Mouse (Mus musculus) MN1 (cell line): Measurements from ENCODE around the gene Fam43a.

Source experiments
- DNase-seq: peaks from one replicate; pipeline ENCODE4 v3.0.0-alpha.2; 2016; ENCODE audit warnings: low spot score

Gene Fam43a

DNA sequence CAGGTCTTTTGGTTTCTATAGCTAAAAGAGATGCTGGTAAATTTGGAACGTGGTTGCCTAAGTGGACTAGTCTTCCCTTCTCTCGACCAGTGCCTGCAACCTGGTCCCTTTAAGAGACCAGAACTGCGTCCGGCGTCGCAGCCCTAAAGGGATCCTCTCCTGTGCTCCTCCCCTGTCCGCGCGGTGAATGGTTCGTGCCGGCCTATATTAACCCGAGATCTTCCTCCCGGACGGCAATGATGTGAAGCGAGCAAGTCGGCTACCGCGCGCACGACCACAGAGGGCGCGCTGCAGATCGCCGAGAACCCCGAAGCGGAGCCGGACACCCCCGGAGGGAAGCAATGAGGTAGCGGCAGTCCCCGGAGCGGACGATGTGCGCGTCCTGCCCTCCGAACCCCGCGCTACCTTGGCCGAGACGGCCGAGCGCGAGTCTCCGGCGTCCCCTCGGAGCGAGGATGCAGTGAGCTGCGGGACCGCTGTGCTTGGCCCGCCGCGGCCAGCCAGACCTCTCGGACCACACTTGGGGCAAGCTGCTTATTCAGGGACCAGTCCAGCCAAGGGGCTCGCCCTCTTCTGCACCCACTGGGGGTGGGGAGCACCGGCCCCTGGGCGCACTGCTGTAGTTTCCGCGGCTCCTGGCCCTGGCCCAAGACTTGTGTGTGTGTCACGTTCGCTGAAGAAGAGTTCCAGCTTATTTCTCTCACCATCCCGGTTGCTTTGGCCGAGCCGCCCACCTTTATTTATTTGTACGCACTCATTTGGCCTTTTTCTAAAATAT, at the start of gene Fam43a:
Gene Fam43a, plus strand, starts transcription at position 233 of the 778 bp plus-strand sequence.
- peak; percentile 90 for DNase-seq

DNA sequence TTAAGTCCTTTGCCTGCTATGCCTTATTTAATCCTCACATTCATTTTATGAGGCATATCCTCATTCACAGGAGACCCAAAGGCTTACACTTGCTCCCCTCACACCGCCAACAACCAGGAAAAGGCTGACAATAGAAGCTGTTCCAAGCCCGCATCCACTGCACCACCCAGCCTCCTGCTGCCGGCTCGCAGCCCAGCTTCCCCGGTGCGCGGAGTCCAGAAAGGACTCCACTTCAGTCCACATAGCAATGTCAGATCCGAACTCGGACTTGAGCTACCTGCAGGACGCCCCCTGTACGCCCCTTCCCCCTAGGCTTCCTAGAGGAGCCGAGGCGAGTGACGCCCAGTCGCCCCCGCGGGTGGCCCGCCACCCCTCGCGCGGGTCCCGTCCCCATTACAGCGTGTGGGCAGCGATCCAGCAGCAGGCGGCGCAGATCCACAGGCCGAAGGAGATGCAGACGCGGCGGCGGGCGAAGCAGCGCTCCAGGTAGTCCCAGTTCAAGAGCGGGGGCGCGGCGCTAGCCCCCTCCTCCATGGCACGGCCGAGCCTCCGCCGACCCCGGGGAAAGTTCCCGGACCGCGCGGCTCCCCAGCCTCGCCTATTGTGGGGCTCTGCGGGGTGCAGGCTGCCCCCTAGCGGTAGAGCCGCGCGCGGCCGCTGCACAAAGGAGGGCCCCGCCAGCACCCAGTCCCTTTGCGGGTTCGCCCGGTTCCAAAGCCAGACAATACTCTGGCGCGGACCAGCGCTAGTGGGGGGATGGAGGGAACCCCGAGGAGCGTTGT, 49.4 kb upstream of the Fam43a start:
- DNase-seq, result peak; percentile 52

DNA sequence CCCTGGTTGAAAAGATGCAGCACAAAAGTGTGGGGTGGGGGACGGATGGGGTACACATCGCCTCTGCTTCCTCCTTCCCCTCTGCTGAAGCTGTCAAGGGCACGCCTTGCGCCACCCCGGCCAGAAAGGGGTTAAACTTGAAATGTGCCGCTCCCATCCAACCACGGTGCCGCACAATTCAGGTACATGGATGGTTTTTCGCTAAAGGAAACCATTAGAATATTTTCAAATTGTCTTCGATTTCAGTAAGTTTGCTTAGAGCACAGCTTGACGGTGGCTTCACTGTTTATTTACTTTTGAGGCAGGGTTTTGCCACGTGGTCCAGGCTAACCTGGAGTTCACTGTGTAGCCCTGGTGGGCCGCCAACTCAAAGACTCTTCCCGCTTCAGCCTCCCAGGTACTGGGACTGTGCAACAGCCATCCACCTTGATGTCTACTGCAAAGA, 48.8 kb upstream of the Fam43a start, which contains the start of gene Tmem44:
Gene Tmem44, minus strand, starts transcription at position 95 of the 445 bp plus-strand sequence.
- DNase-seq, result no peak

DNA sequence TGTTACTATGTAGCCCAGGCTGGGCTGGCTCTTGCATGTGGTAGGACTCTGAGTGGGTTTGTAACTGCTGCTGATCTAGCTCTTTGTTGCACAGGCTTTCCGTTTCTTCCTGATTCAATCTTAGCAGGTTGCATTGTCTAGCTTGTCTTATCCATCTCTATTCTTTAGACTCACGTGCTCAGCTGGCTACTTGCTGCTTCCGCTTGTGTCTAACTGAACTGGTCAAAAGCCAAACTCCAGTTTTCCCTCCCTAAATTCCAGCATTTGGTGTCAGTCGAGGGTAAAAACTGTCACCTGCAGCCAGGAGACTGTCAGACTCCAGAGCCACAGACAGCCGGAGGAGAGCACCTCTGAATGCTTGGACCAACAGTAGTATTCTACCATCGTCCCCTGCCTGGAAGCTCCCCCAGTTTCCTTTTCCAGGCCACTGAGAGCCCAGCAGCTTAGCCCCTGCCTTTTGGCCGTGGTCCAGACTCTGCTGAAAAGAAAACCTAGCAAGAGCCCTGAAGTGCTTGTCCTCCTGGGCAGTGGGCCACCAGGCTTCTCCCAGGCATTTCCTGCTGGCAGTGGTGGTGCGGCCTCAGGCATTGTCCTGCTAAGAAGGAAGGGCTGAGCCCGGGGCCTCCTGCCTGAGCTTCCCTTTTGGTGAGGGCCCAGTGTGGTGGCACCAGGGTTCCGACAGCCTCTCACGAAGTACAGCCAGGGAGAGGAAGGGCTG, 46.7 kb upstream of the Fam43a start:
- peak; percentile 61 for DNase-seq

DNA sequence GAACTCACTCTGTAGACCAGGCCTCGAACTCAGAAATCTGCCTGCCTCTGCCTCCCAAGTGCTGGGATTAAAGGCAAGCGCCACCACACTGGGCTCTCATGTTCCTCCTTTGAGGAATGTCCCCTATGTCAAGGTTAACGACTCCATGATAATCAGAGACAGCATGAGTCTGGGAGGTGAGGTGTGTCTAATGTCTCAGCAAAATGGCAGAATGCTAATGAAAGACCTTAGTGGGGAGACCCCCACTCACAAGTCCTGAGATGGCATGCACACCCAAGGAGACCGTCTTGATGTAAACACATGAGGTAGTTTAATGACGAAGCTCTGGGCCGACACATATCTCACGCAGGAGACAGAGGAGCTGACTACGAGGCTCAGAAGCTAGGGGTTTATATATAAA, 45.4 kb upstream of the Fam43a start:
- DNase-seq, result no peak

DNA sequence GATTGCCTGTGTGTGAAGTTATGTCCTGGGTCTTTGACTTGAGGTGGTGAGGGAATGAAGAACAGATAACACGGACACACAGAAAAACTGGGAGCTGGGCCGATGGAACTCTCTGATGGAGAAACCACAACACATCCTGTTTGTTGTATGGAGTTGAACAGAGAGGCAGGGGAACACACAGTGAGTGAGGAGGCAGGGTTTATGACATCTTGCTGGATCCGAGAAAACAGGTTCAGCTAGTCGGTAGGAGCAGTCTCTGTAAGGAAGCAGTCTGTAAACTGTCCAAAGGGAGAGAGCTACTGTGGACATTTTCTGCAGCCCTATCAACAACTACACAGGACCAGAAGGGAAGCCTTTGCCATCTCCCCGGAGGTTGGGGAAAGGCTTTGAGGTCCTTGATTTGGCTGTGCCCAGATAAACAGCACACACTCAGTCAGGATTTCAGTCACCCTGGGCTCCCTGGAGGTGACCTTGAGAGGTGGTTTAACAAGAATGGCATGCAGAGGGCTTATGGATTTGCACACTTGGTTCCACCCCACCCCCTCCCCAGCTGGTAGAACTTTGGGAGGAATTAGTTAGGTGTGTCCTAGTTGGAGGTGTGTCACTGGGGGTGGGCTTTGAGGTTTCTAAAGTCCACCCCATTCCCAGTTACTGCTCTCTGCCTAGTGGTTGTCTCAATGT, 40.1 kb upstream of the Fam43a start:
- DNase-seq, result no peak

DNA sequence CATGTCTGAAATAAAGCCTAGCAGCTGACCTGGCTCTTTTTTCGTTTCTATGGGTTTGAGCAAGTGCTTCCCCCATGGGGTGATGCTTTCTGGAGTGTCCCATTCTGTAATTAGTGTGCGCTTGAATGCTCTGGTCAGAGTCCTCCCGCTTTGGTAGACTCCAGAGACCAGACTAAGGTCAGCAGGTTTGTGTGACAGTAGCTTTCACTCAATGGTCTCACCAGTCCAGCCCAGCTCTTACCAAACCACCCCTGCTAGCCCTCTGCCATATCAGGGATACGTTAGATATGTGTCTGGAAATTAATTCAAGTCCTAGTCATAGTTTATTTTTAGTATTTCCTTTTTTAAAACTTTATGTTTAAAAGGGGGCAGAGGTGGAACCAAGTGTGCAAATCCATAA, 38.9 kb upstream of the Fam43a start:
- no peak for DNase-seq

DNA sequence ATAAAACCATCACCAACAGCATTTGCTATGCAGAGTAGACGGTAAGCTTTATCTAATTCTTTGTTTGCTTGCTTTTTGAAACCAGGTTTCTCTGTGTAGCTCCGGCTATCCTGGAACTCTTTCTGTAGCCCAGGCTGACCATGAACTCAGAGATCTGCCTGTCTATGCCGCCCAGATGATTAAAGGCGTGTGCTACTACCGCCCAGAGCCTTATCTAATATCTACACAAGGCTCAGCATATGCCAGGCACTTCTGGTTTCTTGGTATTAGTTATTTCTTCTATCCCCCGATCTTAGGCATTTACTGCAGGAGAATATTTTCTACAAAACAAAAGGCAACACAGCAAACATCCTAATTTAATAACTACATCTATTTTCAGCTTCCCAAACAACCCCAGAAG, 33.9 kb upstream of the Fam43a start:
- DNase-seq, result no peak

DNA sequence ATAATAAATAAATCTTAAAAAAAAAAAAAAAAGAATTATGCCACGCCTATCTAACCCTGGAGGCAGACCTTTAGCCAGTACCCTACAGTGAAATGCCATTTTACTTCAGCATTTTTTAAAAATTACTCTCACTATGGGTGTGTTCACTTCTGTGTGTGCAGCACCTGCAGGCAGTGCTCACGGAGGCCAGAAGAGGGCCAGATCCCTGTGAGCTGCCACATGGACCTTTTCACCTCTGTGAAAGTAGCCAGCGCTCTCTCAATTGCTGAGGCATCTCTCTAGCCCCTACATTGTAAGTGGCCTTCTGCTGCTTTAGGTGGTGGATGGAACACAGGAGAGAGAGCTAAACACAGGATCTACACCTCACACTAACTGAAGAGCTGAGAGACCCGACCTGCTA, 29.4 kb upstream of the Fam43a start:
- no peak for DNase-seq

DNA sequence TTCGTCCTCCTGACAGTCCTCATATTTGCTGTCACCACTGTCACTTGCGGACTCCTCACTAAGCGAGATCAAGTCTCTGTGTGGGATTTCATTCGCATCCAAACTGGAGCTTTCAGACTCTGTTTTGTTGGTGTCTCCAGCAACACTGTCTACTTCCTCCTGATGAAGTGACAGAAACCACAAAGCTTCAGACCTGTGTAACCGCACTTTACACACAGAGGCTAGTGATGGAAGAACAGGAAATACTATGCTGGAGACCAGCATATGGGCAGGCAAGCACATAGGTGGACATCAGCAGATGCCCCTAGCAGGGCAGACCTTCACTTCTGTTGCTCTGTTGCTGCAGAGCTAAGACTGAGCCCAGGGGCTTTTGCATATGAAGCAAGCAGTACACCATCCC, 28.1 kb upstream of the Fam43a start:
- DNase-seq, result no peak

DNA sequence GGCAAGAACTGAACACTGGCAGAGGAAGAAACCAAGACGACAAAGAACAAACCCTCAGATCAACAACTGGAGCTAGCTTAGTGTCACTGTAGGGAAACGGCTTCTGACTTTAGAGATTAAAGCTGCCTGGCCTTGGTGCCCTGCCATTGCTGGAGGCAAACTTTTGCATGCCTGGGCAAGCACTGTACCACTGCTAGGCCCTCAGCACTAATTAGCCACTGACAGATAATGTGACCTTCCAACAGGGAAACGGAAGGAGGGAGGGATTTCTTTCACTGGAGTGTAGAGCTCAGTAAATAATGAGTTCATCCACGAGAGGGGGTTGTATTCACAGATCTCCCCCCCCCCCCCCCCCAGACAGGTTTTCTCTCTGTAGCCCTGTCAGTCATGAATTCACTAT, 27.3 kb upstream of the Fam43a start:
- DNase-seq, result no peak

DNA sequence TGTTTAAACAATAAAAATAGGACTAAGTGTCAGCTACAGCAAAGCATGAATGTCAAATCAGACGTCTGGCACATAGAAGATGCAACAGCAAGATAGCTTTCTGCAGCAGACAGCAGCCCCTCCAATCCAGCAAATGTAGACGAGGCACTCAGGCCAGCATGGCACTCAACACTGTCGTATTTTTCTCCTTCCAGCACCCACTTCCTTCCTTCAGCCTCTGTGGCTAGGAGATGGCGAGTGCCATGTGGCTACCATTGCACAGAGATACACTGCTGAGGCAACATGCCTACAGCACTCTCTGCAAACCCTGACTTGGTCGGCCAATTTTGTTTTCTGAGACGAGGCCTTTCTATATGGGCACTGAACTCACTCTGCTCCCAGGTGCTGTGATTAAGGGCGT, 23.7 kb upstream of the Fam43a start:
- no peak for DNase-seq

DNA sequence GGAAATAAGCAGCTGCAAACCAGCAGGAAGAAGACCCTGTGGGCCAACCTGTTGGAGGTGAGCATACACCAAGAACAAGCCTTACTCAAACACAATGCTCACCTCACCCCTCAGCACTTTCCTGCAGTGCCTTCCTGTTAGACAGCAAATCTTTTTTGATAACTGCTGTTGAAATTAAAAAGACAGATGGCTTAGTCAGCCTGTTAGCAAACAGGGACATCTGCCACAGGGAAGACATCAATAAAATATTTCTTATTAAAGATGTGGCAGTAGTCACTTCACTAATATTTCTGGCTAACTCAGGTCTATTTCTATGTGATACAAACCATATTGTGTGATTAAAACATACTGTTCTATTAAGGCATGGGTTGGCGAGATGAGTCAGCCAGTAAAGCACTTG, 23.1 kb upstream of the Fam43a start:
- no peak for DNase-seq

DNA sequence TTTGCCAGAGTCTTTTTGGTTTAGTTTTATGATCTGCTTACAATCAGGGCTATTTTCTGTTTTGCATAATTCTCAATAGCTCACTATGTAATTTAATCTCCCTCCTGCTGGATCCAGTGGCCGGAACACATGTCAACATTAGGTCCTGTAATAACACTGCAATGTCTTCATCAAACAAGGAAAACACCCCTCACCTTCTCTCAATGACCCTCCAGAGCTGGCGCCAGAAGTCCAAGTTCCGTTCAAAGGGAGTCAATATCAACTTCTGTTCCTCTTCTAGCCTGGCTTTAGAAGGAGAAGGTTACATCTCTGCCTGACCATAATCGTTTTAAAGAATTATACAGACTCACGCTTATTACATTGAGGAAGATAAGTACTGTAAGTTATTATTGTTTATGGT, 18.8 kb upstream of the Fam43a start:
- no peak for DNase-seq

DNA sequence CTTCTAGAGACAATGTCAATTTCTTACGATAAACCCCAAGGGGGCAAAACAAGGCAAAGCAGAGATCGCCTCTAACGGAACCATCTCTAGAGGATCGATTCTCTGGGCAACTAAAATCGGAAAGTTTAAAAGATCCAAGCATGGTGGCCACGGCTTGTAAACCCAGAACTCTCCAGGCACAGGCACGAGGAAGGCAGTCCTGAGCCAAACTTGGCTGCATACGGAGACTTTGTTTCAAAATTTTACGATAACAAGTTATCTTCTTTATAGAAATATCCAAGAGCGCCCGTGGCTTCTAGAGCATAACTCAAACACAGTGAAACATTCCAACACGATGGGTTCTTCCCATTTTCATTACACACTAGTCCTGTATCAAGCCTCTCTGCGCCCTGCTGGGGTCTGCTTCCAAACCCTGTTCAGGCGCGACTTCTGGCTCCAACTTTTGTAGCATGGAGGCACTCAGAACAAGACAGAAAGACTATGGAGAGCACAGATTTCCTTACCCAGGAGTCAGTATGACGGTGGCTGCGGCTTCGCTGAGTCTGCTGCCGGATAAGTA, 12.5 kb upstream of the Fam43a start:
- DNase-seq, result no peak

DNA sequence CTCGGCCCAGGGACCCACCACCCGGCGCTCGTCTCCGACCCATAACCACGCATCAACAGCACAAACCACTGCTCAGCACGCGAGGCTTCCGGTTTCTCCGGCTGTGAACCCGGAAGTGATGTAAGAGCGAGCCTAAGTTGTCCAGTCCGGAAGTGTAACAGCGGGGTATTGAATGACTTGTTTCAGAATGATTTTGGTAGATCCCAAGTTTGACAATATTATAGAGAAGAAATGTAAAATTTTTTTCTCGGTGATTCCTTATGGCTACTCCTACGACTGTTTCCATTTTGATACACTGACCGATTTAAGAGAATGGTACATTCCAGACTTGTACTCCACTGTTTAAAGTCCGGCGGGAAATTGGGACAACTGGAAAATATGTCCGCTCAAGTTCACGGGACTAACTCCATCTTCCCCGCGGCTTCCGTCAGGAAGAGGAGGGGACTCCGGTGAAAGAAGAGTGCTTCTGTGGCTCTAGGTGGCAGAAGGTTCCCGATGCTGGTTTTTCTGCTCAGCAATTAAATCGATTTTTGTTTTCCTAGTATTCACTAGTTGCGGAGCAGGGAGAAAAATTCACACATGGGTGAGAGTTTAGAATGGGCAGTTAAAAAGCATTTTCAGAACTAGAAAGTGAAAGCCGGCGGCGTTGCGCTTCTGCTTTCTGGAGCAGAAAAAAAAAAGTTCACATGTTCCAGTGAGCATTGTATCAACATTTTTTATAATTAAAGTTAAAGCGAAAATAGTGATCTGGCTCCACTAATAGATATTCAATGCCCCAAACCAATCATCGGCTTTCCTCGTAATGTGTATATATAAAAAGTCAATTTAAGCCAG, 11.8 kb upstream of the Fam43a start, which contains the start of gene Lsg1:
Gene Lsg1, minus strand, starts transcription at position 99 of the 834 bp plus-strand sequence.
- DNase-seq, result peak; percentile 93

DNA sequence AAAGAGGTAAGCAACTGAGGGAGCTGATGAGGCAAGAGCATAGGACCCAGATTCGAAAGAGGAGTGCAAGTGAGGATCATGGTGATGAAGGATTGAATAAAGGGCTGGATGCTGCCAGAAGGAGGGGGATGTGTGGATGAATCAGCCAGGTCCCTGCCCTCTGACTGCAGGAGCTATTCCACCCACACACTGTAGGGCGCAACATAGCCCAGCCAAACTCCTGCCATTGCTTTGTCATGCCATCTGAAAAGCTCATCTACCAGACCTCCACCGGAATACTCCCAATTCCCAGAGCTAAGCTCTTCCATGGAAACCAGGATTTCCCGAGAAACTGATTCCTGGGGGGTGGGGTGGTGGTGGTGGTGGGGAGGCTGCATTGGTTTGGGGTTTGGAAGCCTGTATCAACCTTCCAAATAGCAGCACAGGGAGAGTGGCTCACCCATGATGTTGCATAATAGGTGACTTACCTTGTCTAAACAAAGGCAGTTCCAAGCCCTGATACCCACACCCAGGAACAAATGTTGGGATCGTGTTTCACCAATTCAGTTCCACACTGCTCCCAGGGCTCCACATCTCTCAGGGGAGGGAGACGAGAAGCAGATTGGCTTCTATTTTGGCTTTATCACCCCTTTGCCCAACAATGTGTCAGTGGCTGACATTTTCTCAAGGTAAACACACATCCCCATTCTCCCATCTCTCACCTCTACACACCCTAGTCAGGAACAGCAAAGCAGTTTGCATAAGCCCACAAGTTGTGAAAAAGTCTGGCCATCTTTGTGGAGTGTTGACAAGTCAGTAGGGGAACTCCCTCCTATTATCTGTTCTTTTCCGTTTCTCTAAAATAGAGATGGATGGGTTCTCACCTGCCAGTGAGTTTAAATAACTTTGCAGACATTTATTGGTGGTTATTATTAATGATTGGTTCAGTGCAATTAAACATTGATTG, 9.0 kb upstream of the Fam43a start:
- DNase-seq, result peak; percentile 67

DNA sequence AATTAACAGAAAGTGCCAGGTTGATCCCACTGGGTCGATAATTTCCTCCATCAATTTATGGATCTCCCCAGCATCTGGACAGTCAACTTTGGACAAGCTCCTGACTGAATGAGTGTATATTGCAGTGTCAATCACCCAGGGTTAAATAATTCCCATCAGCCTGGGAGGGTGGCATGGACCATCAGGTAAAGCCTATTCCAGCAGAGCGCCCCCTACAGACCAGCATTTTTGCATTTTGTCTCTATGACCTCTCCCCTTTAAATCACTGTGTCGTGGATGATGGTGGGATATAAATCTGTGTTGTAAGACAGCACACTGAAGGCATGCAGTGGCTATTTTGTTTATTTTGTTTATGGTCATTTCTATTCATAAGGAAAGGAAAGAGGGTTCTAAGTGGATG, 7.5 kb upstream of the Fam43a start:
- DNase-seq, result no peak

DNA sequence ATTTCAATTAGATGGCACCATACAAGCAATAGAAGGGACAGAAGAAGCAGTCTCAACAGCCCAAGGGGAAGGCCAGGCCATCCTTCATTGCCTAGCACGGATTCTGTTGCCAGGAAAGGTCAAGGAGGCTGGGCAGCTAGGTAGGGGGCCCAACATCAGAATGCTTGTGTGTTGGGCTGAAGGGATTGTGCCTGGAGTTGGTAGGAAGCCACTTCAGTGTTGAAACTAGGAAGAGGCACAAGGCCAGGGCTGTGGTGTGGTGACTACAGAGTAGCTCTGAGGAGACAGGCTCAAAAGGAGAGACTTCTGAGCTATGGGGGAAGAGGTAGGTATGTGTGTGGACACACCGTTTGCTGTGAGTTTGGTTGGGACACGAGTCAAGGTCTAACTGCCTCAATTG, 4.2 kb upstream of the Fam43a start:
- no peak for DNase-seq
